Mouse (Mus musculus) heart, embryonic 16.5 days (tissue): ENCODE data around the gene Fpgt. TPM values are rescaled to one million over a fixed set of nuclear protein-coding genes. Genes with fewer than 3 reads are reported as not detected.

Source experiments
- ATAC-seq: fragments of 200-750 bp; cut with Nextera tagmentation; replicated peaks from 2 replicates; pipeline ENCODE4 v1.8.0; 2017; ENCODE audit warnings: moderate number of reproducible peaks; ENCODE audit not compliant: insufficient read depth, low FRiP score; ENCODE audit errors: extremely low read depth
- H3K27ac ChIP-seq: fragments of 300-500 bp; sonication (generic); 2 replicates; pipeline ENCODE4 v1.5.1; 2014; ENCODE audit warnings: mild to moderate bottlenecking, low read length, control low read depth, moderate library complexity
- H3K27me3 ChIP-seq: fragments of 300-500 bp; sonication (generic); 2 replicates; pipeline ENCODE4 v1.6.1; 2014; ENCODE audit warnings: low read length, mixed read lengths; ENCODE audit not compliant: control insufficient read depth, insufficient read depth
- H3K36me3 ChIP-seq: fragments of 300-500 bp; sonication (generic); 2 replicates; pipeline ENCODE4 v1.6.1; 2014; ENCODE audit not compliant: control insufficient read depth, insufficient read depth
- H3K4me1 ChIP-seq: fragments of 300-500 bp; sonication (generic); 2 replicates; pipeline ENCODE4 v1.6.1; 2014; ENCODE audit warnings: low read length, mixed read lengths; ENCODE audit not compliant: control insufficient read depth, insufficient read depth
- H3K4me2 ChIP-seq: fragments of 300-500 bp; sonication (generic); 2 replicates; pipeline ENCODE4 v1.6.1; 2014; ENCODE audit warnings: low read depth, mild to moderate bottlenecking, control low read depth, low read length
- H3K4me3 ChIP-seq: fragments of 300-500 bp; sonication (generic); 2 replicates; pipeline ENCODE4 v1.5.1; 2014; ENCODE audit warnings: mild to moderate bottlenecking, control low read depth, low read length
- H3K9ac ChIP-seq: fragments of 300-500 bp; sonication (generic); 2 replicates; pipeline ENCODE4 v1.6.1; 2014; ENCODE audit warnings: low read length, control low read depth
- H3K9me3 ChIP-seq: fragments of 300-500 bp; sonication (generic); replicated peaks from 2 replicates; pipeline ENCODE4 v1.6.1; 2016; ENCODE audit warnings: low read length; ENCODE audit not compliant: control insufficient read depth
- WGBS: fragments of 180-500 bp; shearing (Covaris S2); extraction: QIAGEN DNeasy Blood & Tissue Kit; methylation state at CpG from one replicate; pipeline ENCODE4 v1.1.7; 2014; 5-methylcytosine and 5-hydroxymethylcytosine counted together
- polyA plus RNA-seq: library from polyadenylated mRNA; unstranded; fragments of >200 nt; fragmentation: Nextera tagmentation; extraction: Ambion mirVana; gene quantifications from 2 replicates; pipeline ENCODE4 v1.2.1, GENCODE M21; 2015

Fpgt gene
- polyA plus RNA-seq, 1 experiment from 2014 or later: 13.8 TPM

- Histone ChIP-seq H3K9me3 (no peaks in the 10 kb centered on the region), H3K4me2 (no peak overlapping the region), H3K4me3 (no peak overlapping the region), H3K4me1 (peaks cover 7% of the 10 kb centered on the region; the same call in 1 of the 2 replicates), H3K27me3 (no peaks in the 10 kb centered on the region), H3K36me3 (no peaks in the 10 kb centered on the region), H3K9ac (no peak overlapping the region), H3K27ac (no peak overlapping the region)
- ATAC-seq: no peak
Observed at GRCm38 (mm10) chr3:155057566-155057965, 35.6 kb downstream of the Fpgt start.

- Histone ChIP-seq H3K36me3 (no peaks in the 10 kb centered on the region), H3K27ac (peak overlapping the region; percentile 88), H3K4me1 (peaks cover 7% of the 10 kb centered on the region; the same call in 1 of the 2 replicates), H3K9ac (no peak overlapping the region), H3K4me3 (no peak overlapping the region), H3K27me3 (no peaks in the 10 kb centered on the region), H3K9me3 (no peaks in the 10 kb centered on the region), H3K4me2 (no peak overlapping the region)
- ATAC-seq: no peak
Observed at GRCm38 (mm10) chr3:155056606-155057005, 36.6 kb downstream of the Fpgt start.

- Histone ChIP-seq H3K27me3 (no peaks in the 10 kb centered on the region), H3K36me3 (no peaks in the 10 kb centered on the region), H3K4me1 (peaks cover 7% of the 10 kb centered on the region; the same call in 1 of the 2 replicates), H3K9ac (peak within 1 kb of the TSS; percentile 69), H3K9me3 (no peaks in the 10 kb centered on the region), H3K4me2 (peak within 1 kb of the TSS; percentile 69), H3K4me3 (peak within 1 kb of the TSS; percentile 58), H3K27ac (peak within 1 kb of the TSS; percentile 88)
- ATAC-seq: peak; percentile 89
- whole genome bisulfite sequencing: 30% methylated on average over 6 of the region's 6 CpGs
Observed at GRCm38 (mm10) chr3:155055231-155055916, 37.8 kb downstream of the Fpgt start, which contains the start of gene Tnni3k. Gene Tnni3k (minus strand): TSS chr3:155055407.

GRCm38 (mm10) chr3:155053189-155053588 is 40.0 kb downstream of the Fpgt start:
- peak overlapping the region; percentile 69 for H3K4me2 ChIP-seq
- no peaks in the 10 kb centered on the region for H3K9me3 ChIP-seq
- H3K36me3 ChIP-seq: no peaks in the 10 kb centered on the region
- H3K4me3 ChIP-seq: peak overlapping the region; percentile 46
- H3K27me3 ChIP-seq: no peaks in the 10 kb centered on the region
- no peak for ATAC-seq
- H3K9ac ChIP-seq: no peak overlapping the region; the same call in 1 of the 2 replicates
- peaks cover 7% of the 10 kb centered on the region; the same call in 1 of the 2 replicates for H3K4me1 ChIP-seq
- WGBS: 54% methylated on average over 1 of the region's 1 CpGs
- peak overlapping the region; percentile 46; the same call in 1 of the 2 replicates for H3K27ac ChIP-seq

- Histone ChIP-seq H3K4me1 (peaks cover 7% of the 10 kb centered on the region; the same call in 1 of the 2 replicates), H3K9me3 (no peaks in the 10 kb centered on the region), H3K27ac (no peak overlapping the region), H3K4me2 (peak overlapping the region; percentile 42), H3K36me3 (no peaks in the 10 kb centered on the region), H3K27me3 (no peaks in the 10 kb centered on the region), H3K4me3 (no peak overlapping the region), H3K9ac (no peak overlapping the region)
- ATAC-seq: no peak
Observed at GRCm38 (mm10) chr3:155052021-155052420, 41.2 kb downstream of the Fpgt start.

GRCm38 (mm10) chr3:155039012-155039836 is 54.0 kb downstream of the Fpgt start:
- peak overlapping the region; percentile 84 for H3K27ac ChIP-seq

More at GRCm38 (mm10) chr3:155039012-155039836, 54.0 kb downstream of the Fpgt start:
- no peak overlapping the region; the same call in 1 of the 2 replicates for H3K4me2 ChIP-seq
- ATAC-seq: 0 out of 2 replicates have a peak, but pooled peaks have one; percentile 37
- no peak overlapping the region for H3K9ac ChIP-seq
- no peak overlapping the region for H3K4me3 ChIP-seq
- H3K4me1 ChIP-seq: peaks cover 18% of the 10 kb centered on the region
- WGBS: 11% methylated on average over 1 of the region's 1 CpGs
- no peaks in the 10 kb centered on the region for H3K27me3 ChIP-seq
- H3K9me3 ChIP-seq: no peaks in the 10 kb centered on the region
- H3K36me3 ChIP-seq: peaks cover 3% of the 10 kb centered on the region

Other genes starting within 250 kb of the Fpgt start
- gene Tnni3k, start 38.0 kb downstream of the Fpgt start, polyA plus RNA-seq: 72.1 and 72.5 TPM in 2 replicates
- gene Lrriq3, start within 50 bp of the Fpgt start, polyA plus RNA-seq: 0.39 and 1.1 TPM in 2 replicates